Mouse (Mus musculus) cerebellum, adult 18-20 months (tissue): ENCODE measurements around the gene Plb1.

Source experiments
- DNase-seq, 2 experiments: peaks; one replicate each; pipeline ENCODE4 v3.0.0; 2021

The Plb1 gene

GRCm38 (mm10) chr5:32232474-32232873 lies at the start of gene Plb1:
TSS of gene Plb1 (plus strand) at chr5:32232708.
- no peak for DNase-seq

GRCm38 (mm10) chr5:32182885-32183629 lies 49.5 kb upstream of the Plb1 start:
- no peak for DNase-seq

- no peak for DNase-seq
These were observed 44.8 kb upstream of the Plb1 start for GRCm38 (mm10) chr5:32187717-32188116.

- DNase-seq: no peak
These were observed 41.2 kb upstream of the Plb1 start for GRCm38 (mm10) chr5:32191259-32191658.

GRCm38 (mm10) chr5:32192016-32192845 lies 40.3 kb upstream of the Plb1 start:
- DNase-seq: no peak

- no peak for DNase-seq
These were observed 38.3 kb upstream of the Plb1 start for GRCm38 (mm10) chr5:32194236-32194635.

- DNase-seq: no peak
These were observed 36.5 kb upstream of the Plb1 start for GRCm38 (mm10) chr5:32195857-32196609.

GRCm38 (mm10) chr5:32197698-32198097 lies 34.8 kb upstream of the Plb1 start:
- peak; percentile 77 to 83 for DNase-seq

GRCm38 (mm10) chr5:32199136-32199535 lies 33.4 kb upstream of the Plb1 start:
- no peak for DNase-seq

- DNase-seq: no peak
These were observed 32.9 kb upstream of the Plb1 start for GRCm38 (mm10) chr5:32199594-32199993.

GRCm38 (mm10) chr5:32204653-32205052 lies 27.9 kb upstream of the Plb1 start:
- DNase-seq: no peak

GRCm38 (mm10) chr5:32206726-32207125 lies 25.8 kb upstream of the Plb1 start:
- DNase-seq: no peak

GRCm38 (mm10) chr5:32208460-32208859 lies 24.0 kb upstream of the Plb1 start:
- no peak for DNase-seq

GRCm38 (mm10) chr5:32211011-32211410 lies 21.5 kb upstream of the Plb1 start:
- no peak for DNase-seq

- no peak for DNase-seq
These were observed 18.8 kb upstream of the Plb1 start for GRCm38 (mm10) chr5:32213746-32214145.

- DNase-seq: peak; percentile 9 to 30
These were observed 17.0 kb upstream of the Plb1 start for GRCm38 (mm10) chr5:32215510-32215909.

GRCm38 (mm10) chr5:32216465-32216864 lies 16.0 kb upstream of the Plb1 start:
- DNase-seq: no peak

GRCm38 (mm10) chr5:32217477-32217876 lies 15.0 kb upstream of the Plb1 start:
- no peak for DNase-seq

- no peak for DNase-seq
These were observed 2.1 kb upstream of the Plb1 start for GRCm38 (mm10) chr5:32230372-32230771.

GRCm38 (mm10) chr5:32239337-32239736 lies 6.8 kb downstream of the Plb1 start:
- no peak for DNase-seq

GRCm38 (mm10) chr5:32240741-32241140 lies 8.2 kb downstream of the Plb1 start:
- no peak for DNase-seq

GRCm38 (mm10) chr5:32243286-32243885 lies 10.9 kb downstream of the Plb1 start:
- no peak for DNase-seq

- DNase-seq: no peak
These were observed 12.9 kb downstream of the Plb1 start for GRCm38 (mm10) chr5:32245385-32245784.
